Mouse (Mus musculus): Measurements from ENCODE around the gene Tmem273.
A peak's percentile ranks its signal among the peaks of the same experiment; 100 is the strongest.

The Tmem273 gene

DNA sequence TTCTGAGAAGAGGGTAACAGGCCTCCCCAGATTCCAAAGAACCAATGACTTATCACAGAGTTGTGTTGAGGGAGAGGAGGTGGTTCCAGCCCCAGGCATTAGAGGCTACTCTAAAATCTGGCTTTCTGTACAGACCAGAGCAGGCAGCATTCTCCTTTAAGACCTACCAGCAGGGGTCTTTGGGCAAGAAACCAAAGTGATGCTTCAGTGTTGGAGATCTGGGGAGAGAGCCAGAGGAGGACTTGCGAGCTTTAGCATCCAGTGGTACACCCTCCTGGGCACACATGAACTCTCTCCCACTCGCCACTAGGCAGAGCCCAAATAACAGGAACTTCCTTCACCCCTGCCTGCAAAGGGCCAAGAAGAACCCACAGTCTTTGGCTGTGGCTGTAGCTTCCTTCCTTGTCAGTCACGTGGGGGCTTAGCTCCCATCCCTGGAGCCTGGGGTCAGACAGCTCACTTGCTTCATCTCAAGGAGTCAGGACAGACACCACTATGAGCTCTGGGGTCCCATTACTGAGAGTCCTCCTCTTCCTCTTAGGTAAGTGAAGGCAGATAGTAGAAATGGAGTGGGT is at the start of gene Tmem273:
Gene Tmem273, plus strand, starts transcription at position 408 of the 575 bp plus-strand sequence.
- no peak for DNase-seq (ENCODE audit: low spot score in 2 of 2)

DNA sequence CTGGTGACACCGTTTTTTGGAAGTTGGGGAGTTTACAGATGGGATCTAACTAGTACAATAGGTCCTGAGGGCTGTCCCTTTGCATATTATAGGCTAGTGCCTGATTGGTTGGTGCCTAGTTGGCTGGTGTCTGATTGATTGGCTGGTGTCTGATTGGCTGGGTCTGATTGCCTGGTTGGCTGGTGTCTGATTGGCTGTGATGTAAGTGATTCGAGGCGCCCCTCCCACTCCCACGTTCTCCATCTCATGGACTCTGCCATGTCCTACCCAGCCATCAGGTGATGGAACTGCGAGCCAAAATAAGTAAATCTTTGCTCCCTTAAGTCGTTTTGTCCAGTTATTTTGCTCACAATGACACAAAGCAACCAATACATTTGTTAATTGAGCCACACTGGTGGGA is 49.2 kb upstream of the Tmem273 start:
- DNase-seq (ENCODE audit: low spot score in 2 of 2) = no peak

DNA sequence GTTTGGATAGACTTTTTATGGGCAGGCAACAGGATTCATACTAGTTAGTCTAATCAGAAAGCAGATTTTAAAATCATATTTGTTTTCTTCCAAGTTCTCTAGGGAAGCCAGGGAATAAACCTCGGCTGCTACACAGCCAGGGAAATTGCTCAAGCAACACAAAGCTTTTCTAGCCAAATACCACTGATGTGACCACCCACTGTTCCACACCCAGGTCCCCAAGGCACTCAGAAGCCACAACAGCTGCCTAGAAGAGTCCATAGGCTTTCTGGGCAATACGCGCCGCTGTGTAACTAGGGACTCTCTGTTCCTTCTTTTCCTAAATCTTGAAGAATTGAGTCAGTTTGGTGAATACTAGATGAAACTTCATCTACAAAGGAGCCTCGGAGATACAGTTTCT is 47.2 kb upstream of the Tmem273 start:
- DNase-seq (ENCODE audit: low spot score in 2 of 2) = peak in 1 of 2 experiments; percentile 9

DNA sequence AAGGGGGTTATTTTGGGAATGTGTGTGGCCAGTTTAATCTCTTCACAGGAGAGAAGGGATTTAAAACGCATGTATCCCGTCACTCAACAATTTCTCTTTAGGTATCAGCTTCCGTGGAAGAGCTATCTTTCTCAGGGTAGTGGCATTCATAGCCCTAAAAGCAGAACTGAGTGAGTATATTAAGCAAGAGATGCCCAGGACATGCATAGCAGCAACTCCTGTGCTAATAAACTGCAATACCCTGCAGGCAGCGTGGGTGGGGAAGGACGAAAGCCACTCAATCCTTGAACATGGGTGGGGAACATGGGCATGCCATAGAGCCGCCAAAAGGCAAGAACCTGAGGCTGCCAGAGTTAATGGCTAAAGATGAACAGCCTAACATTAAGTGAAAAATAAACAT is 37.2 kb upstream of the Tmem273 start:
- DNase-seq (ENCODE audit: low spot score in 2 of 2) = no peak

DNA sequence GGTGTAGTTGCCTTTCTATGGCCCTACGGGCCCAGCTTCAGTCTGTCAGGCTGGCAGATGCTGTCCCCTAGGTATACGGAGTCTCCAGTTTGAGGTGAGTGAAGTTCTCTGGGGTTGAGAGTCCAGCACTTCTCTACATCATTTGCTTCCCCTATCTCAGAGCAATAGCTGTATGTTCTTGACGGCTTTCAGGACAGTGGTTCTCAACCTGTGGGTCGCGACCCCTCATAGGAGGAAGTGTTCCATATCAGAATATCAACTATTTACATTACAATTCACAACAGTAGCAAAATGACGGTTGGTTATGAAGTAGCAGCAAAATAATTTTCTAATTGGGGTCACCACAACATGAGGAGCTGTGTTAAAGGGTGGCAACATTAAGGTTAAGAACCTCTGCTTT is 35.0 kb upstream of the Tmem273 start:
- no peak for DNase-seq (ENCODE audit: low spot score in 2 of 2)

DNA sequence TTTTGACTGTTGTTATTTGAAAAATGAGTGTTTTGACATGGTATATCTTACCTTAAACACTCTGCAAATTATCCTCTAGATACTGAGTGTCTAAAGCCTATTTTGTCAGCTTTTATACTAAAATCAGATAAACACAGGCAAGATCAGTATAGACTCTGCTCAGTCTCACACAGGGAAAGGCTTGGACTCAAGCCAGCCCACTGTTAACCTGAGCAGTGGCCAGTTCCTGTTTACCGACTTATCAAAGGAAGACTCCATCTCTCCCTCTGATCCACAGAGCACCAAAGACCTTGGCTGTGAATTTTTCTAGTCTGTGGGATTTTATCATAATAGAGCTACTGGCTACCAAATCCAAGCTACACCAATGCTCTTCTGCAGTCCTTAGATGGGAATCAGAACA is 31.5 kb upstream of the Tmem273 start:
- DNase-seq (ENCODE audit: low spot score in 2 of 2) = no peak

DNA sequence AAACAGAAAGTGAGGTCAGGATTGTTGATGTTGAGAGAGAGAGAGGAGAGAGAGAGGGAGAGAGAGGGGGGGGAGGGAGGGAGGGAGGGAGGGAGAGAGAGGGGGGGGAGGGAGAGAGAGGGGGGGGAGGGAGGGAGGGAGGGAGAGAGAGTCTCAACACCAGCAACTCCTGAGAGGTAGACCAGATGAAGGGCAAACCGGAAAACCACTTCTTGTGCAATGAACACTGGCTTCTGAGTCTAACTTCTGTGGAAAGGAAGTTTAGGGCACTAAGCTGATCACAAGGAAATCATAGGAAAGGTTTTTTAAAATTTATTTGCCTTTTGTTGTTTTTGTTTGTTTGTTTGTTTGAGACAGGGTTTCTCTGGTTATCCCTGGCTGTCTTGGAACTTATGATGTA is 23.6 kb upstream of the Tmem273 start:
- DNase-seq (ENCODE audit: low spot score in 2 of 2) = no peak

DNA sequence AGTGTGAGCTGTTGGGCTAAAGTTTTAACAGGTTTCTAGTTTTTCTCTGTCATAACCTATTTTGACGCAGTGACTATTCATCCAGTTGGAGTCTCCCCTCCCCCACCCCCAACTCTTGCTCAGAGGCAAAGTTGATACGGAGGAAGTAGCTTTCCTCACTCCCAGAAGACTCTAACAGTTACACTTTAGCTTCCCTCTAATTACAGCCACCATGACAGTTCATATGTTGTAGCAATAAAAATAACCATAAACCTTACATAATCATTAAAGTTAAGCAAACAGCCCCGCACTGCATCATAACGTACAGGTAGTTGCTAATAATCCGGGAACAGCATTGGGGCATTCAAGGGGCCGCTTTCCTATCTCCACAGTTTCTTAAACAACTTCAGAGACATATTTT is 15.2 kb upstream of the Tmem273 start:
- no peak for DNase-seq (ENCODE audit: low spot score in 2 of 2)

DNA sequence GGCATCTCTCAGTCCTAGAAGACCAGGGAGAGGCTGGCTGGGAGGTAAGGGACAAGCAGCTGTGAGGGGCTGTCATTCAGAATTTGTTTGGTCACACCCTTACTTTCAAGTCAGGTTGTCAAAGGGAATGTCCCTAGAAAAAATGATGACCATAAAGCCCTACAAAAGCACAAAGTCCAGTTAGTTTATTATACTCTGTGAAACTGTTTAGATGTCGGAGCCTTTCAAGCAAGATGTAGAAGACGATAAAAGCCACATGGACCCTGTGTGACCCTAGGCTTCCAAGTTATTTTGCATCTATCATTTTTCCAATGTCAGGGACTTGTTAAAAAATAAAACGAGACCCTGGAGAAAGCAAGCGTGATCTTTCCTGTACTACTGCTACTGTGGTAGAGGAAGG is 13.7 kb upstream of the Tmem273 start:
- DNase-seq (ENCODE audit: low spot score in 2 of 2) = no peak

DNA sequence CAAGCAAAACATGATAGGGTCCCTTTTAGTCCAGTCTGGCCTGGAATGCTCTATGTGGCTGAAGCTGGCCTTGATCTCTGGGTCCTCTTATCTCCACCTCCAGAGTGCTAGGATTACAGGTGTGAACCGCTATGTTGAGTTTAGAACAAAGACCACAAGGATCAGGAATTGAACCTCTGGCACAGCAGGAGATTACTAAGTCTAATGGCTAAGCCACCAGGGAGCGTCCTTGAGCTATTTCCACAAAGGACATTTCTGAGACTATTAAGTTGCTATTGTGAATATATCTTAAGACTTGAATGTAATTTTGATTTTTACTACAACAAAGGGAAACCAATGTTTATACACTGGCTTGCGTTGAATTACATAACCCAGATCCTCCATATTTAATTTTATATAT is 13.0 kb upstream of the Tmem273 start:
- peak in 1 of 2 experiments; percentile 32 for DNase-seq (ENCODE audit: low spot score in 2 of 2)

DNA sequence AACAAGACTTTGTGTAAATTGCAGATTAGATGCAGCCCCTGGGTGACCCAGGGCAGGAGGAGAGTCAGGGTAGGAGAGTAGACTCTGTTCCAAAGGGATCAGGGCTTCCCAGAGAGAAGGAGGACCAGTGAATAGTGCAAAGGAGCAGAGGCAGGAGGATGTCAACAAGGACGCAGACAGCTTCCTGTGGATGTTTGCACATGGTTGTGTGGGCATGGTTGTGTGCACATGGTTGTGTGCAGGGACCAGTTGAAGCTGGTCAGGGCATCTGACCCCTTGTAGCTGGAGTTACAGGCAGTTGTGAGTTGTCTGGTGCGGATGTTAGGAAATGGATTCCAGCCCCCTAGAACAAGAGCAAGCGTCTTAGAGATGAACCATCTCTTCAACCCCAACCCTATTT is 12.3 kb upstream of the Tmem273 start:
- DNase-seq (ENCODE audit: low spot score in 2 of 2) = no peak

DNA sequence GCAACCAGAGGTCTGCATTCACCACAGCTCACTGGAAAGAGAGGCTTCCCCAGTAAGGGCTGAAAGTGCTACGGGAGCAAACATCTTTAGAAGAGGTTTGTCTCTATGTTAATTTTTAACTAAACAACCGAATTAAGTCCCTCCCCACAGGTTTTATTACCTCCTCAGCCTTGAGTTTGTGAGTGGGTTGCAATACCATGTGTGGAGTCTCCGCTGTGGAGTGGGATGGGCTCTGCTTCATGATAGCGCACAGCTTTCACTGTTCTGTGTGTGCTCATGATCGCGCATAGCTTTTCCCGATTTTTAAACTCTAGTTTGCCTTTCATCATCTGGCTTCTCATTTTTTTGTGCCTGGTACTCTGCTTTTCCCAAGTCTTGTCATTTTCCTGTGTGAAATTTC is 9.7 kb upstream of the Tmem273 start:
- DNase-seq (ENCODE audit: low spot score in 2 of 2) = no peak

DNA sequence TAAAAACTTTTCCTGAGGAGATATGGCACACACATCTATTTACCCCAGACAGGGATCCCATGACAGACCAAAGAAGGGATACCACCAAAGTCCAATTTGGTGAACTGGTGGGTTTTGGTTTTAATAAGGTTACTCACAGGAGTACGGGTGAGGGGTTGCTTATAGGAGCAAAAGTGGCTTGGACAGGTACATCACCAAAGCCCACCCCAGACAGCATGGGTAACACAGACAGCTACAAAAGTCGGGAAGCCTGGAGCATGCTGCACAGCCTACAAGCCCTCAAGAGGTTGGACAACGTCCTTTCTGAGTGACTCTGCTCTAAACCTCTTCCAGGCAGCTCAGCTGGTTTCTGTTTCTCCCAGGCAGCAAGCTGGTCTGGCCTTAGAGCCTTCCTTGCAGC is 7.4 kb upstream of the Tmem273 start:
- DNase-seq (ENCODE audit: low spot score in 2 of 2) = no peak

DNA sequence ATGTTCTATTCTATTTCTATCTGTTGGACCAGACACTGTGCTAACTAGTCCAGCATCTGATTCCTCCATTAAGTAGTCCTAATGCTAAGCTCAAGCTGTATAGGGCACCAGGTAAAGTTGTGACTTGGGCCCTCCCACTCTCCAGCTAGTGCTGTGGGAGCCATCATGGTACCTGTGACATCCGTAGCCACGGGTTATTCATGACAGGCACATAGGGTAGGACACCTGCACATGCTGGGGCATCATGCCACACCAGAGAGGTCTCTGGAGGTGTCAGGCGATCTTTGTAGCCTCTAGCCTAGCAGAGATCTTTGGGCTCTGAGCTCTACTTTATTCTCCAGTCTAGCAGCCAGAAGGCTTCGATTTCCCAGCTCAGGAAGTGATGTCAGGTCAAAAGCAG is 2.9 kb upstream of the Tmem273 start:
- no peak for DNase-seq (ENCODE audit: low spot score in 2 of 2)

DNA sequence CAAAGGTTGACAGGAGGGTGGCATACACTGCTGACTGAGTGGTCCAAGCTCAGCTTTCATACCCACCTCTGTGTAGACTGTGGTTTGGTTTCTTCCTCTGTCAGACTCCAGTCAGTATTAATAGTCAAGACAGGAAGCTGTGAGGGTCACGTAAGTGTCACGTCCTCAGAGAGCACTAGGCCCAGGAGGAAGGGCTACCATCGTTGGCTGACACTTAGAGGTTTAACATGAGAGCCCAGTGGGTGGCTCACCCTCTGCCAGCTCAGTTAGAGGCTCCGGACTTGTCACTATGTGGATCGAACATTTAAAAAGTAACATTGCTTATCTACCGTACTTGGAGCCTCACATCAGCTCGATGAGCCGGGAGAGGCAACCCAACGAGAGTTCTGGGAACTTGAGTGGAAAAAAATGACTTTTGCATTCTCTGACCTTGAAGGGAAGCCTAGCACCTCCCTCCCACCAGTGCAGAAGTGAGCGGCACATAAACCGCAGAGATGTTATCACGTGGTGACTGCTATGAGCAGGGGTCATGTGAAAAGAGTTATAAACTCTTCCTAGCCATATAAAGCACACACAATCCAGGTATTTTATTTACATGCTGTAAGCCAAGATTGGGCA is 1.5 kb upstream of the Tmem273 start:
- no peak for DNase-seq (ENCODE audit: low spot score in 2 of 2)

DNA sequence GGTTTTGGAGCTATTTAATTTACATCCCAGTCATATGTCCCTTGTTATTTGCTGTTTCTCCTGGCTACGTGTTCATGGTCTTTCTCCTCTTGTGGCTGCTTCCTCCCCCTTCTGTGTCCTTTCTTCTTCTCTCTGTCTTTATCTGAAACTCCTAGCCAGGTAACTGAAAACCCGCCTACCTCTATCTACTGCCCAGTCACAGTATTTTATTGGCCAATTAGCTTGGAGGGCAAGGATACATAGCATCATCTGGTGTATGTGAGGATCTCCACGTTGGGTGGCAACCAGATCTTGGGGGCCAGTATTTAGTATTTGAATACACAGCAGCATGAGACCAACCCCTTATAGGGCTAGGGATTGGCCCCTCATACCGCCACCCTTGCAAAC is 1.0 kb upstream of the Tmem273 start:
- no peak for DNase-seq (ENCODE audit: low spot score in 2 of 2)

DNA sequence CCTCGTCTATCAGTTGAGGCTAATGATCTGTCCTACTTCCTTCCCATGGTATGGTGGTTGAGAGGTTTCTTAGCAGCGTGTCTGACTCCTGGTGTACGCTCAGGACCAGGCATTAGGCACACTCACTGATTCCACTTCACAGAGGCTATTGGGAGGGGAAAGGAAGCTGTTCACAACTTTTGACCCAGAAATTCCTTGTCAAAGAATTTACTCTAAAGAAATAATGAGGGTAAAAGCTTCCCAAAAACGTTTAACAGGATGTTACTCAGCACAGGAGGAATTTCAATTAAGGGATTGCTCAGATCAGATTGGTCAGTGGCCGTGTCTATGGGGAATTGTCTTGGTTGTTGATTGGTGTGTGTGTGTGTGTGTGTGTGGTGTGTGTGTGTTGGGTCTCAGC is 1.9 kb downstream of the Tmem273 start:
- DNase-seq (ENCODE audit: low spot score in 2 of 2) = no peak

DNA sequence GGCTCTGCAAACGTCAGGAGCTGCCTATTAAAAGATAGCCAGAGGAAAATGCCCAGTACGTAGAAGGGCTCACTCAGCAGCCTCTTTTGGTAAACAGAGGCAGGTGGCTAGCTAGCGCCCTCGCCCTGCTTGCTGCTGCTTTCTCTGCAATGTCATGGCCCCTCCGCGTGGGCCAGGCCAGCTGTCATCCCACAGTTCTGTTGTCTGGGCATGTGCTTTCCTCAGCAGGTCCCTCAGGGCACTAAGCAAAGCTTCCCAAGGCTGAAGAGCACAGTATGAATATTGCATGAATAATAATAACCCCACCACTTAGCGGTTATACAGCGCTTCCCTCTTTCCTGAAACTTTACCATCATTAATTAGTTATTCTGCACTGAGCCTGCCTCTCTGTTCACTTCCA is 10.6 kb downstream of the Tmem273 start:
- DNase-seq (ENCODE audit: low spot score in 2 of 2) = no peak

DNA sequence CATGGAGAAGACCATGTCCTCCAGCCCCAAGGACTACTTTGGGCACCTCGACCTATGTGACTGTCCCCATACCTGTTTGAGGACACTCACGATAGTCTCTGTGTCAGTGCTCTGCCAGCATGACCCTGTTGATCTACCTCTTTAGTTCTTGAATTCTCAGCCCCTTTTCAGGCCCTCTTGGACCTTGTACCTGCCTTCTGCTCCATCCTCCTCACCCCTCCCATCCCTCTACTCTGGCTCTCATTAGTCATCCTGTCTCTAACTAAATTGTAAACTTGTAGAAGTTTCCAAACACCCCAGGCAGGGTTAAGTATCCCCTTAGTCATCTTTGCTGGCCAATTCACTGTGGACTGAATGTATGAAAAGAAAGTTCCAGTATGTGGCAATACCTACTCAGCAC is 12.0 kb downstream of the Tmem273 start:
- DNase-seq (ENCODE audit: low spot score in 2 of 2) = no peak

DNA sequence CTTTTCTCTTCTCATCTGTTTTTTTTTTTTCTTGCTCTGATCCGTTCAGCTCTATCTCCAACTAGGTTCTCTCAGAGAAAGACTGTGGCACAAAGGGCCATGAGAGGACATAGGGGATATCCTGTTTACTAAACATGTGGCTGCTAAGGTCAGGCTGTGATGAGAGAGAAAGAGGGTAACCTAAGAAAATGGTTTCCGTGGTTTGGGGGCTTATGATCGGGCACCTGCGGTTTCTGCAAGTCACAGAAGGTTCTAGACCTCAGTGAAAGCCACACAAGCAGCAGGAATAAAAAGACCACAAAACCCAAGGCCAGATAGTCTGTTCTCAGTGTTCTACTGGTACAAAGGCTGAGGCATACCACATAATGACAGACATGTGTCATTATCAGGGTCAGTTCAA is 12.6 kb downstream of the Tmem273 start:
- no peak for DNase-seq (ENCODE audit: low spot score in 2 of 2)

DNA sequence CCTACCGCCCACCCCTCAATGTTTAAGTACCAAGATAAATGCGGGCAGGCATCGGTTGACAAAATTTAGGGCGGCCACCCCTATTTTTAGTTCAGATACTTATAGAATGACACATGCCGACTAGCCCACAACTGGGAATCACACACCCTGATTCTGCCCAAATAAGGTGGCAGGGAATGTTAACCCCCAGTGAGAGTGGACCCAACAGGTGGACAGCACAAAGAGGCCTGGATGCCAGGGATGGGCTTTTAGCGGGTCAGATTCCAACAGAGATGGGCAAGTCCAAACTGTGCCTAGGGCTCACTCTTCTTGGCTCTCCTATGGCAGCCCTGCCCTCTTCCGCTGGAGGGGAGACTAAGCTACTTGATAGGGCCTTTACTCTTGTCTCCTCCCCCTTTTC is 14.3 kb downstream of the Tmem273 start:
- DNase-seq (ENCODE audit: low spot score in 2 of 2) = no peak

DNA sequence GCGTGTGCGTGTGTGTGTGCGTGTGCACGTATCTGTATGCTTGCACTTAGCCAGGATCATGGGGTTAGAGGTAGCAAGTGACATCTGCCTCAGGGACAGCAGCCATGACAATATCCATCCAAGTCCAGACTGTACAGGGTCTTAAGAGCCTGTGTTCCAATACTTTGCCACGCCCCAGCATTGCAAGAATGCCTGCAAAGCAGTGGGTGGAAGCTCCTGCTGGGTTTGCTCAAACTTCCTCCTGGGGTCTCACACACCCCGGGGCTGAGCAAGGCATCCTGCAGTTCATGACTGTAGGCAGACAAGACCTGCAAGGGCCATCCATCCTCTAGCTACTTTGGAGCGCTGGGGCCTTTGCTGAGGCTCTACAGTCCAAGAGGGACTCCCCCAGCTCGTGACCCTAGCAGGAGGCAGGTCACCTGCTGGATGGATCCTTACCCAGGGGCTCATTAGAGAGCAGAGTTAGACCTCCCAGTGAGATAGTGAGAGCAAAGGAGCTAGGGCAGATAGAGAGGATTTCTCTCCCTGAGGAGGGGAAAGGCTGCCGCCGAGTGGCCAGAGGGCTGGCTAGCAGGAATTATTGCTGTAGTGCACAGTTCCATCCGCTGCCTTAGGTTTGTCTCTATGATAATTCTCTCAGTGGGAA is 15.4 kb downstream of the Tmem273 start:
- peak in 1 of 2 experiments; percentile 26 for DNase-seq (ENCODE audit: low spot score in 2 of 2)

DNA sequence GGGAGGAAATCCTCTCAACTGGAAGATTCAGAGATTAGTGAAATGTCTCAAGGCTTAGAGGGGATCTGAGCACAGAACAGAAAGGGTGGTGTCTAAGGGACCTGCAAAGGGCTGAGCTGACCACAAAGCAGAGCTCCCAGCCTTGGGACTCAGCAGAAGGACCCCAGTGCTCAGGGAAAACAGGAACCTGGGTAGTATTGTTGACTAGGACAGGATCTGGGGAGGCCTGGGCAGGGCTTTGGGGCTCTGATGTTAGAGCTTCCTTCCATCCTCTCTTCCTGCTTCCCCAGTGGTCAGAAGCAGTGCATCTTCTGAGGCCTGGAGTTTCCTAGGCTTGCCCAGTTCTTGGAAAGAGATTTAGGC is 15.9 kb downstream of the Tmem273 start:
- no peak for DNase-seq (ENCODE audit: low spot score in 2 of 2)

DNA sequence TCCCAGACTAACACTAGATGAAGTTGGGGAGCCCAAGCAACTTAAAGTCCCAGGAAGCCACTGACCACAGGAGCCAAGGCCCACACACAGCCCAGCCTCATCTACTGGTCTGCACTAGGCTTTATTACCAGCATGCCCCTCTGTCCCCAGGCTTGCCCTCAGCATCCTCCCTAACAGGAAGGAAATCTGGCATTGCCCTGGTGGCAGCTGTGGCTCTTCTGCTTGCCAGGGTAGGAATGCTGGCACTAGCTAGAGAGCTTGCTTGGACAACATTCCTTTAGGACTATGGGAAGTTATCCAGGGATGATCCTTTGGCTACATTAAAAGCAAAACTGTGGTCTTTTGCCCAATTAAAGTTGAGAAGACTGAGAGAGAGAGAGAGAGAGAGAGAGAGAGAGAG is 24.3 kb downstream of the Tmem273 start:
- no peak for DNase-seq (ENCODE audit: low spot score in 2 of 2)

Measured in urinary bladder, postnatal 36 days (tissue).